ENCODE assay signal across 8 mouse cellular contexts in the genomic region with DNA sequence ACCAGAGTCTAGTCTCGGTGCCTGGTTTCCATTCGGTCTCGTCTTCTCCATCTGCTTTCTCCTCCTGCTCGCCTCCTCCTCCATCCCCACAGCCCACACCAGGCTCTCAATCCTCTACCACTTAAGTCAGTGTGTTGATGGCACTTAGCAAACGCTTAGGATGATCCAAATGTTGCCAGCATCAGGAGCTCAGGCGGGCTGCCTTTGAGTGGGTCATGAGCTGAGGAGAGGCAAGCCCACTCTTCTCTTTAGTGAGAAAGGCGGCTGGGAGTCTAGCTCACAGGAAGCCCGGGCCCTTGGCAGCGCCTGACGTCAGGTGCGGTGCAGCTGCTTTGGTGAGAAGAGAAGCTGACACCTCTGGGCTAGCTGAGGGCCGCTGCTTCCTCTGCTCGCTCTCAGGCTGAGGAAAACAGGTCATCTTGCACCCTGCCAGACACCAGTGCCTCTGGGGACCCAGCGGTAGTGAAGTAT. TPM values are rescaled to one million over a fixed set of nuclear protein-coding genes. Genes with fewer than 3 reads are reported as not detected.
A peak's percentile ranks its signal among the peaks of the same experiment; 100 is the strongest.
DNase-seq lines count a peak whose midpoint lies in the region; ATAC-seq lines count a peak whose summit lies in the region.

No protein-coding gene starts in this region.

- H3K4me1 ChIP-seq in forebrain, embryonic 12.5 days, result no peaks in the 10 kb centered on the region

- WGBS in forebrain, embryonic 12.5 days, result 83% methylated on average over 14 of the region's 14 CpGs

- ATAC-seq in forebrain, embryonic 12.5 days (ENCODE audit: low FRiP score), result no peak

- no peaks in the 10 kb centered on the region for H3K27me3 ChIP-seq in forebrain, embryonic 12.5 days

- DNase-seq in layer of hippocampus, adult 11-12 months (ENCODE audit: low spot score), result peak; percentile 33
- no peak for DNase-seq in layer of hippocampus, postnatal 10 days (ENCODE audit: low spot score in 2 of 2)
- peak; percentile 60 for DNase-seq in MN1 (ENCODE audit: low spot score)
- peak; percentile 67 to 75 for DNase-seq in left cerebral cortex, postnatal 36 days (ENCODE audit: low spot score in 2 of 2)
- peak; percentile 78 to 83 for DNase-seq in spleen, postnatal 36 days (ENCODE audit: low spot score in 2 of 2)
- no peak for DNase-seq in kidney, postnatal 36 days
- DNase-seq in kidney, adult 11 months, result no peak

- H3K9ac ChIP-seq in forebrain, embryonic 12.5 days, result no peak overlapping the region

- H3K9me3 ChIP-seq in forebrain, embryonic 12.5 days, result no peaks in the 10 kb centered on the region

- no peak overlapping the region for H3K4me2 ChIP-seq in forebrain, embryonic 12.5 days

- intact Hi-C loops in left cerebral cortex, postnatal 36 days (cut with DNase I), result no loop called here

- no peak overlapping the region for H3K27ac ChIP-seq in forebrain, embryonic 12.5 days

- H3K36me3 ChIP-seq in forebrain, embryonic 12.5 days (replicated peaks), result no peaks in the 10 kb centered on the region

- H3K4me3 ChIP-seq in forebrain, embryonic 12.5 days (replicated peaks), result no peak overlapping the region

RNA-seq across cellular contexts. Expression of gene Slc20a1, which starts 15.0 kb away (rescaled TPM):
- total RNA-seq in layer of hippocampus, postnatal 10 days (2021), result 100 to 1,000 TPM in 1 of 2 experiments, 10 to 100 TPM in 1; 97.4 to 124 TPM
- 100 to 1,000 TPM; 140 to 151 TPM for total RNA-seq in left cerebral cortex, postnatal 36 days (2021)
- polyA plus RNA-seq in forebrain, embryonic 12.5 days (2016; fragmentation: Nextera tagmentation; extraction: Ambion mirVana), result 61.6 and 63.1 TPM in 2 replicates

RNA-seq across cellular contexts. Expression of gene Chchd5, which starts 54.1 kb away (rescaled TPM):
- total RNA-seq in layer of hippocampus, postnatal 10 days (2021), result 10 to 100 TPM; 11.4 to 11.6 TPM
- 10 to 100 TPM in 1 of 2 experiments, 1 to 10 TPM in 1; 9.6 to 10.9 TPM for total RNA-seq in left cerebral cortex, postnatal 36 days (2021)
- 21.8 and 23.3 TPM in 2 replicates for polyA plus RNA-seq in forebrain, embryonic 12.5 days (2016; fragmentation: Nextera tagmentation; extraction: Ambion mirVana)

Comparison
In these comparisons a context has a peak if more than half of its experiments do, and no peak if none do; other contexts are left out.
1. DNase-seq: peak in layer of hippocampus, adult 11-12 months (single experiment), MN1 (single experiment), left cerebral cortex, postnatal 36 days (2 of 2) and spleen, postnatal 36 days (2 of 2); none in layer of hippocampus, postnatal 10 days (0 of 2), kidney, postnatal 36 days (0 of 2) and kidney, adult 11 months (single experiment).